Comparison of ENCODE assay signal across 10 mouse cellular contexts in the genomic region with DNA sequence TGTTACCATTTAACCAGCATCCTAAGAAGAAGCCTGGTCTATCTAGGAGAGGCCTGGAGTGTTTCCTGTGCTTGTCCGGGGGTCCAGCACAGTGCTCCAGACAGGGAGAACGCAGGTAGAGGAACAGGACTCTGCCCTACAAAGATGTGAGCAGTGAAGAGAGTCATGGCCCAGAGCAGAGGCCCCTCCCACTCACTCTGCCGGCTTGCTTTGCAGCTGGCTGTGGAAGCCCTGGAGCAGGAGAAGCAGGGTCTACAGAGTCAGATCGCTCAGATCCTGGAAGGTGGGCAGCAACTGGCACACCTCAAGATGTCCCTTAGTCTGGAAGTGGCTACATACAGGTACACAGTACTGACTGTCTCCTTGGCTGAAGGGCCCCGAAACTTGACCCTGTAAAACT. TPM values are rescaled to one million over a fixed set of nuclear protein-coding genes. Genes with fewer than 3 reads are reported as not detected.
DNase-seq lines count a peak whose midpoint lies in the region; ATAC-seq and TF ChIP-seq lines count a peak whose summit lies in the region.
"Had no signal": no experiment of that assay in that cellular context is flagged by ENCODE, and none has a peak within 500 bp of the region (broad histone marks: within the 10 kb centered on the region; RNA-seq: fewer than 3 reads in every experiment).

No protein-coding gene starts in this region.

- H3K4me1 ChIP-seq in hindbrain, embryonic 11.5 days (replicated peaks; ENCODE audit: control insufficient read depth, insufficient read depth, low read length), result peaks cover 13% of the 10 kb centered on the region
- H3K4me1 ChIP-seq in midbrain, embryonic 10.5 days, result peaks cover 73% of the 10 kb centered on the region

- peak overlapping the region; percentile 94 for H3K4me2 ChIP-seq in hindbrain, embryonic 11.5 days (replicated peaks; ENCODE audit: low read depth, low read length)

- peak overlapping the region; percentile 92 for H3K9ac ChIP-seq in hindbrain, embryonic 11.5 days (ENCODE audit: low read depth, low read length)

- 20% methylated on average over 5 of the region's 5 CpGs for WGBS in hindbrain, embryonic 11.5 days
- 21% methylated on average over 5 of the region's 5 CpGs for WGBS in midbrain, embryonic 10.5 days

- intact Hi-C loops in gastrocnemius, adult 2 months (cut with DNase I), result loop anchor here (5.0 kb wide), 1 partner anchor 40 kb away; a partner anchor contains a TSS

- no peaks in the 10 kb centered on the region for H3K9me3 ChIP-seq in hindbrain, embryonic 11.5 days (ENCODE audit: control insufficient read depth, low read length)
- H3K9me3 ChIP-seq in midbrain, embryonic 10.5 days (replicated peaks), result no peaks in the 10 kb centered on the region

- H3K27me3 ChIP-seq in hindbrain, embryonic 11.5 days (ENCODE audit: control insufficient read depth, insufficient read depth, low read length), result no peaks in the 10 kb centered on the region
- H3K27me3 ChIP-seq in midbrain, embryonic 10.5 days (ENCODE audit: low read depth, poor library complexity, severe bottlenecking), result peaks cover 6% of the 10 kb centered on the region; the same call in 1 of the 2 replicates

- no peak for TF ChIP-seq CTCF in gastrocnemius, adult 2 months (IDR thresholded peaks at IDR 0.05)

- no peak for ATAC-seq in hindbrain, embryonic 11.5 days (ENCODE audit: low FRiP score)

- H3K27ac ChIP-seq in gastrocnemius, adult 2 months, result peak overlapping the region; percentile 84
- H3K27ac ChIP-seq in hindbrain, embryonic 11.5 days (ENCODE audit: low read depth, low read length), result peak overlapping the region; percentile 97
- H3K27ac ChIP-seq in midbrain, embryonic 10.5 days (replicated peaks), result peak overlapping the region; percentile 98

- H3K36me3 ChIP-seq in hindbrain, embryonic 11.5 days (ENCODE audit: control insufficient read depth, insufficient read depth, low read length), result peaks cover 3% of the 10 kb centered on the region; the same call in 1 of the 2 replicates
- peaks cover 49% of the 10 kb centered on the region for H3K36me3 ChIP-seq in midbrain, embryonic 10.5 days

- peak overlapping the region; percentile 71 for H3K4me3 ChIP-seq in gastrocnemius, adult 2 months
- H3K4me3 ChIP-seq in hindbrain, embryonic 11.5 days (ENCODE audit: low read depth, low read length), result peak overlapping the region; percentile 86
- peak overlapping the region; percentile 97 for H3K4me3 ChIP-seq in midbrain, embryonic 10.5 days

- peak; percentile 15 for DNase-seq in gastrocnemius, adult 2 months
- DNase-seq in gastrocnemius, adult 8-10 months (ENCODE audit: low spot score in 2 of 2), result no peak
- peak; percentile 26 for DNase-seq in A20 (ENCODE audit: low read depth, low spot score)
- DNase-seq in hindbrain, embryonic 11.5 days (ENCODE audit: low spot score), result peak; percentile 49
- peak; percentile 45 for DNase-seq in midbrain, embryonic 10.5 days (ENCODE audit: low spot score)
- no peak for DNase-seq in right cerebral cortex, postnatal 36 days (ENCODE audit: low spot score in 2 of 2)
- DNase-seq in frontal cortex, postnatal 14 days (ENCODE audit: low spot score in 2 of 2), result no peak
- no peak for DNase-seq in ovary, adult 18-20 months (ENCODE audit: low spot score)
- DNase-seq: adrenal gland, postnatal 36 days had no signal

RNA-seq across cellular contexts. Expression of a gene that starts 1.9 kb away (rescaled TPM):
- 10 to 100 TPM in 1 of 2 experiments, 1 to 10 TPM in 1; 9.1 to 17.2 TPM for total RNA-seq in gastrocnemius, adult 2 months (2021)
- 10 to 100 TPM in 2 of 4 experiments, 1 to 10 TPM in 2; 8.7 to 18.0 (median 12.0) TPM for total RNA-seq in gastrocnemius, adult 8-10 months (2022)
- polyA plus RNA-seq in hindbrain, embryonic 11.5 days (2014; fragmentation: Nextera tagmentation; extraction: Ambion mirVana), result 71.6 and 87.9 TPM in 2 replicates
- polyA plus RNA-seq in midbrain, embryonic 10.5 days (2016; fragmentation: Nextera tagmentation; extraction: Ambion mirVana), result 125 and 158 TPM in 2 replicates

RNA-seq across cellular contexts. Expression of a gene that starts 24.3 kb away (rescaled TPM):
- total RNA-seq in gastrocnemius, adult 2 months (2021), result under 1 TPM in 1 of 2 experiments, not detected in 1; 0.42 TPM
- not detected for total RNA-seq in gastrocnemius, adult 8-10 months (2022)
- 738 and 794 TPM in 2 replicates for polyA plus RNA-seq in hindbrain, embryonic 11.5 days (2014; fragmentation: Nextera tagmentation; extraction: Ambion mirVana)
- 562 and 684 TPM in 2 replicates for polyA plus RNA-seq in midbrain, embryonic 10.5 days (2016; fragmentation: Nextera tagmentation; extraction: Ambion mirVana)
- total RNA-seq: liver, adult 2 months had no signal
- polyA plus RNA-seq: liver, adult 2 months had no signal

RNA-seq across cellular contexts. Expression of a gene that starts 27.3 kb away (rescaled TPM):
- total RNA-seq in gastrocnemius, adult 2 months (2021), result not detected
- total RNA-seq in gastrocnemius, adult 8-10 months (2022), result under 1 TPM in 1 of 4 experiments, not detected in 3; 0.15 TPM
- 0.21 and 0.82 TPM in 2 replicates for polyA plus RNA-seq in hindbrain, embryonic 11.5 days (2014; fragmentation: Nextera tagmentation; extraction: Ambion mirVana)
- polyA plus RNA-seq in midbrain, embryonic 10.5 days (2016; fragmentation: Nextera tagmentation; extraction: Ambion mirVana), result 0.41 and 0.86 TPM in 2 replicates
- total RNA-seq: liver, adult 2 months had no signal
- polyA plus RNA-seq: liver, adult 2 months had no signal

RNA-seq across cellular contexts. Expression of a gene that starts 42.3 kb away (rescaled TPM):
- total RNA-seq in gastrocnemius, adult 2 months (2021), result 1 to 10 TPM; 4.7 to 5.0 TPM
- total RNA-seq in gastrocnemius, adult 8-10 months (2022), result 1 to 10 TPM; 2.4 to 4.1 (median 3.5) TPM
- 13.7 and 17.9 TPM in 2 replicates for polyA plus RNA-seq in hindbrain, embryonic 11.5 days (2014; fragmentation: Nextera tagmentation; extraction: Ambion mirVana)
- polyA plus RNA-seq in midbrain, embryonic 10.5 days (2016; fragmentation: Nextera tagmentation; extraction: Ambion mirVana), result 18.6 and 21.6 TPM in 2 replicates

RNA-seq across cellular contexts. Expression of a gene that starts 42.7 kb away (rescaled TPM):
- 1 to 10 TPM; 7.6 to 8.1 TPM for total RNA-seq in gastrocnemius, adult 2 months (2021)
- 1 to 10 TPM; 5.8 to 7.6 (median 7.2) TPM for total RNA-seq in gastrocnemius, adult 8-10 months (2022)
- polyA plus RNA-seq in hindbrain, embryonic 11.5 days (2014; fragmentation: Nextera tagmentation; extraction: Ambion mirVana), result 42.5 and 55.2 TPM in 2 replicates
- 81.6 and 81.9 TPM in 2 replicates for polyA plus RNA-seq in midbrain, embryonic 10.5 days (2016; fragmentation: Nextera tagmentation; extraction: Ambion mirVana)

Comparison
In these comparisons a context has a peak if more than half of its experiments do, and no peak if none do; other contexts are left out.
1. DNase-seq: peak in gastrocnemius, adult 2 months (single experiment), A20 (single experiment), hindbrain, embryonic 11.5 days (single experiment) and midbrain, embryonic 10.5 days (single experiment); none in gastrocnemius, adult 8-10 months (0 of 2), right cerebral cortex, postnatal 36 days (0 of 2), frontal cortex, postnatal 14 days (0 of 2) and ovary, adult 18-20 months (single experiment).
2. Peak in every context shown above with its lines, with median percentiles within 50 percentile points of each other: H3K27ac ChIP-seq and H3K4me3 ChIP-seq.